Mouse (Mus musculus) testis, postnatal 10 days (tissue): ENCODE results near the gene Rnf126.

Experiments used
- DNase-seq: peaks from one replicate; pipeline ENCODE4 v3.0.0; 2021; ENCODE audit warnings: low spot score

Rnf126 gene

DNA sequence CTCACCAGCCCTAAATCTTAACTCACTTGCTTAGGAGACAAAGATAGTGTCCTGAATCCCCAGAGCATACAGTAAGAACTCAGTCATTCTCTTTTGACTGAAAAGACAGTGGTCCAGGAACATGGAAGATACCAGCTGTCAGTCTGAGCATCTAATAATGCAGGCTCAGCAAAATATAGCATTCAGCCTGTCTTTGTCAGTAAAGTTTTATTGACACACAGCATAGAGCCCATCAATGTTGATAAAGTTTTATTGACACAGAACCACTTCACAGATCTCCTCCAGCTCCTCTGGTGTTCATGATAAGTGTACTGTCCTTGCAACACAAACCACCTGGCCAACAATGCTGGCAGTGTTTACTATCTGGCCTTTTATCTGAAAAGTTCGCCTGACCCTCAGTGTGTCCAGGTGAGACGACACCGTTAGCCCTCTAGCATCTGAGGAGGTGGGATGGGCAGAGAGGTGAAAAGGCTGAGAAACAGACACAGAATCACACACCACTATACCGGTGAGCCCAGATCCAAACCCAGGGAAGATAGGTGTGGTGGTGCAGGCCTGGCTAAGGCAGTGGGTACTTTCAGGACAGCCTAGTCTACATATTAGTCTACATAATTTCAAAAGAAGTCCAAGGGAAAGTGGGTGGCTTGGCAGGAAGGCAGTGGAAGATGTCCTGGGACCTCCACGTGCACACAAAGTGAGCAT lies 25.7 kb upstream of the Rnf126 start:
- DNase-seq: no peak

DNA sequence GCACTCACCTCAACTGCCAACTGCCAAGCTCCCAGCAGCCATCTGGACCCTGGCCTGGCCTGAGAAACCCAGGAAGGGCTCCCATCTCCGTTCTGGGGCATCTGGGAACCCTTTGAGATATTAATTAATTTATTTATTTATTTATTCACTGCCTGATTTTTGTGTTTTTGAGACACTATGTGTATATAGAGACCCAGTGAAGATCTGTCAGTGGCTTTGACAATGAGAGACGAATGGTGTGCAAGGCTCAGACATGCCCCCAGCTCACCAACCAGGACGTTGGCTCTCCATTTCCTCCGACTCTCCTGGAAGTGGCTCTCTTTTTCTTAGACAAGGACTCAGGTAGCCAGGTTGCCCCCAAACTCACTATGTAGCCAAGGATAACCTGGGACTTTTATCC lies 24.1 kb upstream of the Rnf126 start, which contains the start of gene Prss57:
Gene Prss57 (minus strand): TSS at position 101 of the 400 bp plus-strand sequence.
- no peak for DNase-seq

DNA sequence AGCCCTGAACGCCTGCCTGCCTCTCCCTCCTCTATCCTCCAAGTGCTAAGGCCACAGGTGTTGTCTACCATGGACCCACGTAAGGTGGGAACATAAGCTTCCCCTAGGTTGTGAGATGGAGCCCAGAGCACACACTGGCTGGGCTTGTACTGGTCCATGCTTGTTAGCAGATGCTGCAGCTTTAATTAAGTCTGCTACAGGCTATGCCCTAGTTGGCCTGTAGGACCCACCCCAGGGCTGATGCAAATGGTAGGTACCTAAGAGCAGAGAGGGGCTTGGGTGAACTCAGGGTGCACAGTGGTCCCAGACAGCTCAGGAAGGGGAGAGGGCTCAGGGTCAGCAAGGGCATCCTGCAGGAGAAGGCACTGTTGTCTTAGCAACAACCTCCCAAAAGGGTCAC lies 22.8 kb upstream of the Rnf126 start:
- no peak for DNase-seq

DNA sequence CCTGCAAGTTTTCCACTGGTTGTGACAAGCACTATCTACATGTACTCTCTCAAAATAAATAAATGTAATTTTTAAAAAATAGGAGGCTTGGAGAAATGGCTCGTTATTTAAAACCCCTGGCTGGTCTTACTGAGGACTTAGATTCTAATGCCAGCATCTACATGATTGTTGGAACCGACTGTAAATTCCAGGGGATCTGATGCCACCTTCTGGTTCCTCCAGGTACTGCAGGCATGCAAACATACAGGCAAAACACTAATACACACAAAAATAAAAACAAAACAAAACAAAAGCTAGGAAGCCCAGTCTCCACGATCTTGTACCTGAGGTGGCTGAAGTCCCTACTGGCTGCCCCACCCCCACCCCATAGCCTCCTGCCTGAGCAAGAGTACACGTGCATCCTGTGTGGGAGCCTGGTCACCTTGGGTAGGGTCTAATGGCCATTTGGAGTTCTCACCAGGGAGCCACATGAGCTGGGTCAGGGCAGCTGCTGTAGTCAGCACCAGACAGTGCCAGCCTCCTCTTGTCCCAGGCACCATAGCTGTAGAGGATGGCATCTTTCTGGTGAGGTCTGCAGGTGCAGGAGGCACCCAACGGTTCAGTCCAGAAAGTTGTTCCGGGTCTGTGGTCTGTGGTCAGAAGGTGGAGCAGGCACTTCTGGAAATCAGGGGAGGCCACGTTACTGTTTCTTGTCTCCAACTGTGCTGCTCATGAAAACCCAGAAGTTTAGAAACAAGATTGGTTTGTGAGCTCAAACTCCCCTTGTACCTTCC lies 21.8 kb upstream of the Rnf126 start:
- peak; percentile 92 for DNase-seq

DNA sequence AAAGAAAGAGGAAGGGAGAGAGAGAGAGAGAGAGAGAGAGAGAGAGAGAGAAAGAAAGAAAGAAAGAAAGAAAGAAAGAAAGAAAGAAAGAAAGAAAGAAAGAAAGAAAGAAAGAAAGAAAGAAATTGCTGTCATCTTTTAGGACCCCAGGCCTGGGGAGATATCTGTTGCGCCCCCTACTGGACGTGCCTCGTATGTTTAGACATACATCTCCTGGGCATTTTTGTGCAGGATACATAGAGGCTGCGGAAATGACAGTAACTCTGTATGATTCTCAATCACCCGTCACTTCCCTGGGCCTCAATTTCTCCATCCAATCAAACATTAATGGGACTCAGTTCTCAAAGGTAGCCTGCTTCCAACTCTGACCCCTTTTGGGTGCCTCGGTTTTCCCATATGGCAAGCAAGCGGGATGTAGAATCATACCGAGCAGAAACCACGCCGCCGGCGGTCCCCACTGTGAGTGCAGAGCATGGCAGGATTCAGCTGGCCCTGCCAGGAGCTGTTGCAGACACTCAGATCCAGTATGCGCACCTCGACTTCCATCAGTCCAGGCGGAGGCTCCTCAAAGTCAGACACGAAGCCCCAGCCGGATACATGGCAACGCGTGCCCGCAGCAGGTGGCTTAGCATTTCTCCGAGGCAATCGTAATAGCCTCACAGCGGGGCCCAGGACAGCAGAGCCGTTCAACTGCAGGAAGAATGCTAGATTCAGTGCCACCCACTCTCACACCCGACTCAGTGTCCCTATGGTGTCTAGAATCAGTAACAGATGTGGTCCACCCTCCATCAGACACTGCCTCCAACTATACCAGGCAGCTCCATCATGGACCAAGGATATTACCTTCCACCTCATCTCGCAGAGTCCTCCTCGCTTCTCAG lies 17.4 kb upstream of the Rnf126 start:
- DNase-seq: peak; percentile 75

DNA sequence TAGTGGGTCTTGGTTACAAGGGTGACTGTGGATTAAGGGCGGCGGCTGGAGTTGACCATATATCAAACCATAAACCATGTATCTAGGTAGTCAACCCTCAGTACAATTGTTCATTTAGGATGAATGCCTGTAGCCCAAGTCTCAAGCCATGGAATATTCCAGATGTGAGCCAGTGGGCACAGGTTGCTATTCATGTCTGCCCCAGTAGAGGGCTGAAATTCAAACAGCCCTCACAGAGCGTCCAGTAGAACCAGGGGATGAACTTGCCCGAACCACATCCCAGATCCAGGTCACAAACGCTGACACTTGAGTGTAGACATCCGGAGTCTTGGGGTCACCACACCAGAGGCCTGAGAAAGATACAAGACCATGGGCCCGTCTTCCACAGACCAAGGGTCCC lies 16.3 kb upstream of the Rnf126 start:
- no peak for DNase-seq

DNA sequence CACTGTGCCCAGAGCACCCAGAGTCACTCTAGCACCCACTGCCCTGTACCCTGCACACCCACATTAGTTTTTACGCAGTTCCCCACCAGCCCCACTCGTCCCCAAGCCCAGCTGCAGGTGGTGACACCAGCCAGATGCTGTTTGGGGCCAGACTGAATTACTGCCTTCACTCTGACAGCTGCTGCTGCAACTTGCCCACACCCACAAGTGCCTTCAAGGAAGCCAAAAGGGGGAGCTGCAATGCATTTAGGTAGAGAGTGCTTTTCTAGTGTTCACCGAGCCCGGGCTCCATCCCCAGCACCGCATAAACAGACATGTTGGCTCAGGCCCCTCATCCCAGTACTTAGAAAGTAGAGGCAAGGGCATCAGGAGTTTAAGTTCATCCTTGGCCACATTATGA lies 15.2 kb upstream of the Rnf126 start:
- no peak for DNase-seq

DNA sequence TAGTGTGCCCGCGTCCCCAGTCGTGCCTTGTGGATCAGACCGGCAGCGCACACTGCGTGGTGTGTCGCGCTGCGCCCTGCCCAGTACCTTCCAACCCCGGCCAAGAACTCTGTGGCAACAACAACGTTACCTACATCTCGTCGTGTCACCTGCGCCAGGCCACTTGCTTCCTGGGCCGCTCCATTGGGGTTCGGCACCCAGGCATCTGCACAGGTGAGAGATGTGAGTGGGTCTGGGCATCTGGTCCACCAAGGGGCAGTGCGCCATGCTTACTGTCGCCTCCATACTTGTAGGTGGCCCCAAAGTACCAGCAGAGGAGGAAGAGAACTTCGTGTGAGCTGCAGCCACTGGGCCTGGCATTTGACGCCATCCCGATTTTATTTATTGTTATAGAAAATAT lies 14.4 kb upstream of the Rnf126 start:
- DNase-seq: no peak

DNA sequence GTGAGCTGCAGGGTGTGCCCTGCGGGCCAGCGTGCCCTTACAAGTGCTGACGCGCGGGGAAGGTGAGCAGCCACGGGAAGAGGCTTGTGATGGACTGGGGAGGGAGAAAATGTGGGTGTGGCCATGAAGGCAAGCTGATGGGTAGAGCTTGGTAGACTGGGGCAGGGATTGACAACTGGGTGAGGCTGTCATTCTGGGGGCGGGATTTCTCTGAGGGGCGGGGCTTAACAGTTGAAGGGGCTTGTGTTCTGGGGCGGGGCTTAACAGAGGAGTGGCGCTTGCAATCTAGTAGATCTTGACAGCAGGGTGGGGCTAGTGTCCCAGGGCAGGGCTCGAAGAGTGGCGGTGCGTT lies 13.9 kb upstream of the Rnf126 start:
- DNase-seq: peak; percentile 80

DNA sequence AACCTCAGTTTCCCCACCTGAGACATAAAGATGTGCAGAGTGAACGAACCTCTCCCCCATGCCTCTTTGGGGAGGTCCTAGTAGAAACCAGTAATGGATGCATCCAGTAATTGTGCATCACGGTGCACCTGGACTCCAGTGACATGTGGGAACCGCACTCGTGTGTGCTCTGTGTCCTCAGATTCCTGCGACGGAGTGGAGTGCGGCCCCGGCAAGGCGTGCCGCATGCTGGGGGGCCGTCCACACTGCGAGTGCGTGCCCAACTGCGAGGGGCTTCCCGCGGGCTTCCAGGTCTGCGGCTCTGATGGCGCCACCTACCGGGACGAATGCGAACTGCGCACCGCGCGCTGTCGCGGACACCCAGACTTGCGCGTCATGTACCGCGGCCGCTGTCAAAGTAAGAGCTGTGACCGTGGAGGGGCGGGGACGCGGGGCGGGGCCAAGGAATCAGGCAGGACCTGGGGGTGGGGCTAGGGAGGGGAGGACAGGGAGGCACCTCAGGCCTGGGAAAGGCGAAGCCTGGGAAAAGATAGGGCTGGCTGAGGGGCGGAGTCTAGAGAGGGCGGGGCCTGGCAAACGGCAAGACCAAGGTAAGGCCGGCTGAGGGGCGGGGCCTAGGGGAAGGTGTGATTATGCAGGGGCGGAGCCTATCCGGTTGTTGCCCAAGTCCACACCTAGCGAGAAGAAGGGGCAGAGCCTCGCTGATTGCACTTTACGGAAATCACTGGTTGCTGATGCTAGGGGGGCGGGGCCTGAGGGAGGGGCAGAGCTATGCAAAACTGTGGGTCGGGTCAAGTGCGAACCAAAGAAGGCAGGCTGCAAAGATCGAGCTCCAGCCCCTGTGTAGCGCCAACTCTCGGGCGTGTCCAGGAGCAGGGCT lies 13.3 kb upstream of the Rnf126 start:
- peak; percentile 99 for DNase-seq

DNA sequence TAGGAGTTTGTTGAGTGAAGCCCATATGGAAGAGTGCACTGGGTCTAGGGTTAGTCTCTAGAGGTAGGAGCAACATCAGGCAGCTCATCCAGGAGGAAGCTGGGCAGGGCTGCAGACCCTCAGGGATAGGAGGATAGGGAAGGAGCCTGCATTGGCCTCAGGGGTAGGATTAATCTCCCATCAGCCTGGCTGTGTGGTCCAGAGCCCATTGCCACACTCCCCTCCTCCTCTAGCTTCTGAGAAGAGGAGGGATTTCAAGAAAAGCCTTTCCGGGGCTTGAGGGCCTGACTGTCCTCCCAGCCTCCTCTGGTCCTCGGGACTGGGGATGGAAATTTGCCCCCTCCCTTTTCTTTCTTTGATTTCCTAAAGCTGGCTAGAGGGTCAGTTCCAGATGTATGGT lies 12.4 kb upstream of the Rnf126 start:
- no peak for DNase-seq

DNA sequence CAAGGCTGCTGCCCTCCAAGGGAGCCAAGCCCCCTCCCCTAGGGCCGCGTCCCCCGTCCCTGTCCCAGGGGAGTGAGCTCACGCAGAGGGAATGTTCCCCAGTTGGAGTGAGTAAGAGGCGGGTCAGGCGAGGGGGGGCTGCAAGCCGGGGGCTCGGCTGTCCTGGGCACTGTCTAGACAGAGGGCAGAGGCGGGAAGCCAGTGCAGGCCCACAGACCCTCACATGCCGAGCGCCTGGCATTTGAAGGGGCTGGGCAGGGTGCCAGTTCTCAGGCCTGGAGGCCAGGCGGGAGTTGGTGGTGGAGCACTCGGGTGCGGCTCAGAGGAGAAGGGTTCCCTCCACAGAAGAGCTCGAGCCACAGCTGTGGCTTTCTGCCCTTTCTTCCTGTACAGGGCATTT lies 11.3 kb upstream of the Rnf126 start:
- peak; percentile 83 for DNase-seq

DNA sequence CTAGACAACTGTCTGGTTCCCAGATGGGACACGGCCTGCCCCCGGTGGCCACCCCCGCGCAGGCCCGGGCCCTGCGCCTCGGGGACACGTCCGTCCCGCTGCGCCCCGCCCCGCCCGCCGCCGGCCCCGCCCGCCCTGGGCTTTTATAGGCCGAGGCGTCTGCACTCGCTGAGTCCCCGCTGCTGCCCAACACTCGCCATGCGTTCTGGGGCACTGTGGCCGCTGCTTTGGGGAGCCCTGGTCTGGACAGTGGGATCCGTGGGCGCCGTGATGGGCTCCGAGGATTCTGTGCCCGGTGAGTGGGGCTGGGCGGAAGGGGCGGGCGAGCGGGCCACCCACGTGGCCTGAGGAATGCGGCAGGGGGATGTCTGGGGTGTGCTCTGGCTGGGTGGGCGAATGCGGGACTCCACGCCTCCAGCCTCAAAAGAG lies 10.4 kb upstream of the Rnf126 start, which contains the start of gene Fstl3:
Gene Fstl3 (plus strand): TSS at position 170 of the 429 bp plus-strand sequence.
- peak; percentile 71 for DNase-seq

DNA sequence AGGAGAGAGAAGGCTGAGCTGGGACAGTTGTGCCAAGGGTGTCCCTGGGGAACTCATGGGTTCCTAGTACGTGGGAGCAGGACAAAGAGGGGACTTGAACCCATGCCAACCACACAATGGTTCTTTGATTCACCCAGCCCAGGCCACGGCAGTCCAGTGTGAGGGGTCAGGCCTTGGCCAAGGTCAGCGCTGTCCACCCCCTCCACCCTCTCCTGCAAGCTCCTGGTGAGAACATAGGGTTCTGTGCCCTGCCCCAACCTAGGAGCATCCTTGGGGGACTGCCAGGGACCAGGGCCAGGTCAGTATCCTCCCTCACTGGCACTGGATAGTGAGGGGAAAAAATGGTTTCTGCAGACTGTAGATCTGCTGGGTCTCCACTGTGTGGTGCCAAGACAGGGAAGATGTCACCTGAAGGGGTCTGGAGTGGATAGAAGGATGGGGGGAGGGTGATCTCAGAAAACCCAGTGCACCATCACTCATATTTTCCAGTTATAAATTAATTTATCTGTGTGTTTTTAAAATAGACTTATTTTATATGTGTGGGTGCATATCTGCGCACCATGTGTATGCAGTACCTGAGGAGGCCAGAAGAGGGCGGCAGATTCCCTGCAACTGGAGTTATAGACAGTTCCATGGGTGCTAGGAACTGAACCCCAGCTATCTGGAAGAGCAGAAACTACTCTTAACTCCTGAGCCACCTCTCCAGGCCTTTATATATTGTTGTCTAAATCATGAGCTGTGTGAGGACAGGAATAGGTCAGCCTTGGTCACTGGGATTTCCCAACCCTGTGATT lies 7.9 kb upstream of the Rnf126 start:
- peak; percentile 86 for DNase-seq

DNA sequence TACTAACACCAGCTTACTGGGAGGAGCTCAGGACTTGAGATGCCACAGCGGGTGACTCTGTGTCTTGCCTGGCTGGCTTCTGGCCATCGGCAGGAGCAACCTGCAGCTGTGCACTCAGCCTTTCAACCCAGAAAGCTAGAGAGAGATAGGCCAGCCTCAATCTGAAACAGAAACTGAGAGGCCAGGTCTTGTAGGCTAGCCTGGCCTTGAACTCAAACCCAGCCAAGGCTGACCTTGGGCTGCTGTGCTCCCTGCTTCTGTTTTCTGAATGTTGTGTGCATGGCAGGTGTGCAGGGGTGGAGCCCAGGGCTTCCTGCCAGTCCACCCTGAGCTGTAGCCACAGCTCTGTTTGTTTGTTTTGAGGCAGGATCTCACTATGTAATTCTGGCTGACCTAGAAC lies 6.5 kb upstream of the Rnf126 start:
- no peak for DNase-seq

DNA sequence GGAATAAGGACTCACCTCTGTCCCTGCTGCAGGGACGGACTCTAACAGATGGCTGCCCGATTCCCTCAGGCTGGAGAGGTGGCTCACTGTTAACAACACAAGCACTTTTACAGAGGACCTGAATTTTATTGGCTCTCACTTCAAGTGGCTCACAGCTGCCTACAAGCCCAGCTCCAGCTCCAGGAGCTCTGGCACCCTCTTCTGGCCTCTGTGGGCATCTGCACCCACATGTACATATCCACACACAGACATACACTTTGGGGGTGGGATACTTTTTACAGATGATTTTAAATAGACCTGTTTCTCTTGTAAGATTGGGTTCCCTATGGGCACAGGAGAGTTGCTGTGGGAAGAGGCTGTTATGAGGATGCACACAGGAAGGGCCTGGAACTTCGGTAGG lies 5.6 kb upstream of the Rnf126 start:
- DNase-seq: no peak

DNA sequence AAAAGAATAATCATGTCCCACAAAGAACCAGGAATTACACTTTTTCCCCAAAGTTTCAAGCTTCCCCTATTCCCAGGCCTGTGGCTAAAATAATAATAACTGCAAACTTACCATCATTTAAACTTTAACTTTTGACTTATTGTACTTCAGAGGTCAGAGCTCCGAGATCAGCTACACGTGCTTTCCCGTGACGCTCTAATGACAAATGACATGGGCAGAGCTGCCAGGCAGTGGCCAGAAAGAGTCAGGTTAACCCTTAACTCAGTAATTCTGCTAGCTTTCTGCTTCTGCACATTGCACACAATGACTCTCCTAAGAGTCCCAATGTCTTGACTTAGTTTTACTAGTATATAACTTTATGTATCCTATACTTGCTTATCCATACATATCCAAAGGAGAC lies 2.6 kb upstream of the Rnf126 start:
- DNase-seq: no peak

DNA sequence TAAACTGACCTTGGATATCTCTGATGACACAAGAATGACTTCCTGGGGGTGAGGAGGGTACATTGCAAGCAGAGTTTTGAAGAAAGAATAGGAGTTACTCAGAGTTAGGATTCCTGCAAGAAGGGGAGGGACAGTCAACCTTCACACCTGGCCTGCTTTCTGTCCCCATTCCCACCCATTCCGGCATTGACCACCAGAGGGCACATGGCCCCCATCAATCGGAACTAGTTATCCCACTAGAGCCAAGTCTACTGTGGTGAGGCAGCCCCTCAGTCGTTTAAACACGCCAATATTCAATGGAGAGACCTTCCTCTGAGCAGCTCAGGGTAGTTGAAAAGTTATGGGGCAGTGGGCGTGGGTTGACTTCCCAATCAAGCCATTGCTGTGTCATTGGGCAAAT lies 1.6 kb upstream of the Rnf126 start:
- DNase-seq: peak; percentile 89

DNA sequence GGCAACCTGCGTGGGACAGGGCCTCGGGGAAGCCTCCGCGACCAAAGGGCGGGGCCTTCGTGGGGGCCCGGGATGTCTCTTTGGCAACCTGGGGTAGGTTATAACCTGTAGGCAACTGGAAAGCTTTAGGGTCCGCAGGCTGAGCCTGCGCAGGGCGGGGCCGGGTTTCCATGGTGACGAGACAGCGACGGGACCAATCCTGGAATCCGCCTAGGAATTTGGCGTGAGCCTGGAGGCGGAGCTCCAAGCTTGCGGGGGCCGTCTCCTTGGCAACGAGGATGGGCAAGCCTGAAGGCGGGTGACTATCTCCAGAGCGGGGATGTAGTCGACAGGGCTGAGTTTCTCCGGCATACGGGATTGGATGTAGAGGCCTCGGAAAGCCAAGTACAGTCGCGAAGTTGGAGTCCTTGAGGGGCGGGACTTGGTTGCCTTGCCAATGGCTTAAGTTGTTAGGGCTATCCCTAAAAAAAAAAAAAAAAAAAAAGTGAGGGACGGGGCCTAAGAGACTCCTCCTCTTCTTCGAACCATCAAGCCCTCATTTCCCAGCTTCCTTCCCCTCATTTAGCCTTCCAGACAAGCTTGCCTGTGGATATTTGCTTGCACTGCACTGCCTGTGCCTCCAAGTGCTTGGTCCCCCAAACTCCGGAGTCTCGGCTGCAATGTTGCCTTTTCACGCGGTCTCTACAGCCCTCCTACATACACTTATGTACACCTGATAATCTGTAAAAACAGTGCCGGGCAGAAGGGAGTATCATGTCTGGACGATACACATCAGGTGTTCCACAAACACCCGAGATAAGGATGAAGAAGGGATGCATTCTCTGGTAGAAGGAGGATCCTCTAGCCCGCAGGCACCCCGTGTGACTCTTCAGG lies 856 bp upstream of the Rnf126 start:
- DNase-seq: peak; percentile 98

DNA sequence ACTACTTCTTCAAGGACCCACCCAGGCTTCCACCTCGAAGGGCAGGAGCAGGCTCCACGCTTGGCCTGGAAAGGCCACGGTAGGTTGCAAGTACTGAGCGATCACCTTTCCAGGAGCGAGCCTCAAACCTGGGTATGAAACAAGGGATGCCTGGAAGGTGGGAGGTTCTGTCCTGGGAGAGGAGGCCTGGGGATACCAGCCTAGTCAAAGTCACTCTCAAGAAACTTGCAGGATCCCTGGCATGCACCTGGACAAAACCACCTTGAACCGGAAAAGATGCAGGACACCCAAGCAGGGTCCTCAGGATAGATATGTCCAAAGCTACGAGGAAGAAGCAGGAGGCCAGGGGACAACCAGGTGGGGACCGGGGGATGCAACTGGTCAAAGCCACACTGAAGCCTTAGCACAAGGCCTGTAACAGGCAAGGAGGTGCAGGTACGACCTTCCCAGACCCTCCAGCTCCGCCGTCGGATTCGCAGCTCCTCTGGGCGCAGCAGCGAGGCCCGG lies 698 bp downstream of the Rnf126 start:
- DNase-seq: no peak
